Mouse (Mus musculus): ENCODE data around the gene Stip1. TPM values are rescaled to one million over a fixed set of nuclear protein-coding genes. Genes with fewer than 3 reads are reported as not detected.

Gene Stip1
- total and polyA plus RNA-seq, 3 experiments, result 178 to 314 (median 202) TPM

- dilution Hi-C loops (cut with MboI; ENCODE audit: extremely low pct_ligation_motif_present, extremely low pct_unique_long_range_greater_than_20kb, low sequenced_read_pairs) (no loop called here), in situ Hi-C loops (cut with MboI; ENCODE audit: low pct_ligation_motif_present, low pct_unique_long_range_greater_than_20kb, low sequenced_read_pairs) (no loop called here)
- no peak overlapping the region for H3K27ac ChIP-seq (ENCODE audit: insufficient read depth, low read depth)
- H3K27me3 ChIP-seq (replicated peaks), result no peaks in the 10 kb centered on the region
- H3K4me1 ChIP-seq (ENCODE audit: control insufficient read depth in 1 of 2, insufficient read depth in 2 of 2), result peaks cover 12 to 39% of the 10 kb centered on the region in 2 experiments
- no peak overlapping the region for H3K4me2 ChIP-seq (ENCODE audit: insufficient read depth, low read depth, poor library complexity, severe bottlenecking)
- H3K36me3 ChIP-seq (replicated peaks in 1 of 2; ENCODE audit: control insufficient read depth in 1 of 2, insufficient read depth in 1 of 2, low read length in 1 of 2), result peaks cover 15 to 45% of the 10 kb centered on the region in 2 experiments
- no peak overlapping the region for H3K9ac ChIP-seq (ENCODE audit: insufficient read depth, low read depth)
- H3K9me3 ChIP-seq (replicated peaks; ENCODE audit: low read length), result no peaks in the 10 kb centered on the region
- no peak overlapping the region for H3K4me3 ChIP-seq (replicated peaks in 1 of 3; ENCODE audit: low read depth in 2 of 3, low read length in 2 of 3, poor library complexity in 1 of 3)
- TF ChIP-seq ETS1 (conservative IDR thresholded peaks at IDR 0.05; ENCODE audit: low read depth, low read length) (no peak), POLR2AphosphoS2 (IDR thresholded peaks at IDR 0.05; ENCODE audit: low read depth, low read length) (no peak), SIN3A (IDR thresholded peaks at IDR 0.05; ENCODE audit: low read length) (no peak), KAT2A (IDR thresholded peaks at IDR 0.05; ENCODE audit: insufficient replicate concordance, low read length) (no peak), BHLHE40 (IDR thresholded peaks at IDR 0.05; ENCODE audit: low read depth, low read length) (no peak), JUND (conservative IDR thresholded peaks at IDR 0.05; ENCODE audit: low read depth, low read length) (no peak)
- H3K79me2 ChIP-seq (replicated peaks; ENCODE audit: control insufficient read depth, extremely low read depth, insufficient read depth, poor library complexity, severe bottlenecking), result peaks cover 2% of the 10 kb centered on the region; the same call in 1 of the 2 replicates
- DNase-seq (ENCODE audit: extremely low read depth), result no peak
Observed at GRCm38 (mm10) chr19:6983621-6984020, 56.1 kb downstream of the Stip1 start.

- dilution Hi-C loops (cut with MboI; ENCODE audit: extremely low pct_ligation_motif_present, extremely low pct_unique_long_range_greater_than_20kb, low sequenced_read_pairs), result no loop called here
- peaks cover 17% of the 10 kb centered on the region for H3K79me2 ChIP-seq (replicated peaks; ENCODE audit: control insufficient read depth, extremely low read depth, insufficient read depth, poor library complexity, severe bottlenecking)
- no peak for DNase-seq (ENCODE audit: extremely low read depth)
- H3K9me3 ChIP-seq (replicated peaks; ENCODE audit: low read length), result no peaks in the 10 kb centered on the region
- peaks cover 27 to 64% of the 10 kb centered on the region in 2 experiments for H3K36me3 ChIP-seq (replicated peaks in 1 of 2; ENCODE audit: control insufficient read depth in 1 of 2, insufficient read depth in 1 of 2, low read length in 1 of 2)
- in situ Hi-C loops (cut with MboI; ENCODE audit: low pct_ligation_motif_present, low pct_unique_long_range_greater_than_20kb, low sequenced_read_pairs), result no loop called here
- peak overlapping the region in 2 of 3 experiments; percentile 73 to 83 for H3K4me3 ChIP-seq (replicated peaks in 1 of 3; ENCODE audit: low read depth in 2 of 3, low read length in 2 of 3, poor library complexity in 1 of 3)
- TF ChIP-seq PAX5 (IDR thresholded peaks at IDR 0.05; ENCODE audit: low read length), result no peak
- H3K9ac ChIP-seq (ENCODE audit: insufficient read depth, low read depth), result peak overlapping the region; percentile 78
- no peaks in the 10 kb centered on the region for H3K27me3 ChIP-seq (replicated peaks)
- peak overlapping the region; percentile 84 for H3K4me2 ChIP-seq (ENCODE audit: insufficient read depth, low read depth, poor library complexity, severe bottlenecking)
- H3K27ac ChIP-seq (ENCODE audit: insufficient read depth, low read depth), result no peak overlapping the region
- peaks cover 22 to 50% of the 10 kb centered on the region in 2 experiments for H3K4me1 ChIP-seq (ENCODE audit: control insufficient read depth in 1 of 2, insufficient read depth in 2 of 2)
Observed at GRCm38 (mm10) chr19:6981465-6981864, 58.3 kb downstream of the Stip1 start.

GRCm38 (mm10) chr19:6980381-6981093 lies 59.2 kb downstream of the Stip1 start, which contains the start of gene Fkbp2:
TSS of gene Fkbp2 (minus strand) at chr19:6980501.
- H3K4me2 ChIP-seq (ENCODE audit: insufficient read depth, low read depth, poor library complexity, severe bottlenecking), result peak within 1 kb of the TSS; percentile 84
- peak within 1 kb of the TSS; percentile 73 to 83 (median 79) for H3K4me3 ChIP-seq (replicated peaks in 1 of 3; ENCODE audit: low read depth in 2 of 3, low read length in 2 of 3, poor library complexity in 1 of 3)
- in situ Hi-C loops (cut with MboI; ENCODE audit: low pct_ligation_motif_present, low pct_unique_long_range_greater_than_20kb, low sequenced_read_pairs), result no loop called here
- dilution Hi-C loops (cut with MboI; ENCODE audit: extremely low pct_ligation_motif_present, extremely low pct_unique_long_range_greater_than_20kb, low sequenced_read_pairs), result no loop called here
- peak within 1 kb of the TSS; percentile 65 for H3K27ac ChIP-seq (ENCODE audit: insufficient read depth, low read depth)
- H3K36me3 ChIP-seq (replicated peaks in 1 of 2; ENCODE audit: control insufficient read depth in 1 of 2, insufficient read depth in 1 of 2, low read length in 1 of 2), result peaks cover 27 to 59% of the 10 kb centered on the region in 2 experiments
- H3K79me2 ChIP-seq (replicated peaks; ENCODE audit: control insufficient read depth, extremely low read depth, insufficient read depth, poor library complexity, severe bottlenecking), result peaks cover 26% of the 10 kb centered on the region
- no peaks in the 10 kb centered on the region for H3K27me3 ChIP-seq (replicated peaks)
- H3K9ac ChIP-seq (ENCODE audit: insufficient read depth, low read depth), result peak within 1 kb of the TSS; percentile 78
- H3K9me3 ChIP-seq (replicated peaks; ENCODE audit: low read length), result no peaks in the 10 kb centered on the region
- peaks cover 15 to 44% of the 10 kb centered on the region in 2 experiments for H3K4me1 ChIP-seq (ENCODE audit: control insufficient read depth in 1 of 2, insufficient read depth in 2 of 2)
- DNase-seq (ENCODE audit: extremely low read depth), result peak; percentile 98
- 0 out of 2 replicates have a peak, but pooled peaks have one; percentile 26 for TF ChIP-seq E2F4 (IDR thresholded peaks at IDR 0.05; ENCODE audit: insufficient replicate concordance, low read depth, low read length)
- peak; percentile 88 for TF ChIP-seq MXI1 (IDR thresholded peaks at IDR 0.05; ENCODE audit: low read depth, low read length)
- peak; percentile 59; the same call in 1 of the 2 replicates for TF ChIP-seq CHD2 (IDR thresholded peaks at IDR 0.05; ENCODE audit: low read length)
- TF ChIP-seq SMC3 (IDR thresholded peaks at IDR 0.05; ENCODE audit: low read depth, low read length), result no peak
- peak; percentile 44 for TF ChIP-seq BHLHE40 (IDR thresholded peaks at IDR 0.05; ENCODE audit: low read depth, low read length)
- TF ChIP-seq ZMIZ1 (IDR thresholded peaks at IDR 0.05; ENCODE audit: low read depth, low read length), result peak; percentile 97
- TF ChIP-seq SIN3A (IDR thresholded peaks at IDR 0.05; ENCODE audit: low read length), result peak; percentile 95
- TF ChIP-seq MAX (IDR thresholded peaks at IDR 0.05; ENCODE audit: low read length), result peak; percentile 15; the same call in 1 of the 2 replicates
- no peak for TF ChIP-seq GABPA (IDR thresholded peaks at IDR 0.05; ENCODE audit: insufficient replicate concordance, low read depth, low read length)
- TF ChIP-seq JUN (IDR thresholded peaks at IDR 0.05; ENCODE audit: insufficient read depth, low read depth, low read length), result no peak
- TF ChIP-seq JUND (conservative IDR thresholded peaks at IDR 0.05; ENCODE audit: low read depth, low read length), result no peak
- peak; percentile 96 for TF ChIP-seq POLR2AphosphoS2 (IDR thresholded peaks at IDR 0.05; ENCODE audit: low read depth, low read length)
- TF ChIP-seq IRF4 (IDR thresholded peaks at IDR 0.05; ENCODE audit: low read depth, low read length), result no peak
- no peak for TF ChIP-seq RCOR1 (conservative IDR thresholded peaks at IDR 0.05; ENCODE audit: low read depth, low read length)
- TF ChIP-seq UBTF (IDR thresholded peaks at IDR 0.05; ENCODE audit: low read depth, low read length), result no peak
- TF ChIP-seq CHD1 (IDR thresholded peaks at IDR 0.05; ENCODE audit: low read depth, low read length), result no peak
- peak; percentile 93 for TF ChIP-seq NRF1 (IDR thresholded peaks at IDR 0.05; ENCODE audit: low read depth, low read length)
- TF ChIP-seq TCF12 (IDR thresholded peaks at IDR 0.05; ENCODE audit: low read depth, low read length), result peak; percentile 90
- 0 out of 2 replicates have a peak, but pooled peaks have one; percentile 72 for TF ChIP-seq MAZ (IDR thresholded peaks at IDR 0.05; ENCODE audit: low read depth, low read length)
- no peak for TF ChIP-seq CTCF (conservative IDR thresholded peaks at IDR 0.05 in 1 of 2, IDR thresholded peaks at IDR 0.05 in 1 of 2; ENCODE audit: low read depth in 2 of 2, low read length in 2 of 2)
